Mouse (Mus musculus) kidney, embryonic 15.5 days (tissue): Measurements from ENCODE around the gene Gusb. TPM values are rescaled to one million over a fixed set of nuclear protein-coding genes. Genes with fewer than 3 reads are reported as not detected.

ENCODE experiments used
- ATAC-seq: fragments of 200-750 bp; cut with Nextera tagmentation; replicated peaks from 2 replicates; pipeline ENCODE4 v1.8.0; 2017; ENCODE audit warnings: moderate TSS enrichment; ENCODE audit not compliant: low FRiP score
- H3K27ac ChIP-seq: fragments of 300-500 bp; sonication (generic); 2 replicates; pipeline ENCODE4 v1.5.1; 2015; ENCODE audit warnings: mild to moderate bottlenecking, inconsistent platforms
- H3K27me3 ChIP-seq: fragments of 300-500 bp; sonication (generic); 2 replicates; pipeline ENCODE4 v1.6.1; 2015; ENCODE audit warnings: inconsistent platforms
- H3K36me3 ChIP-seq: fragments of 300-500 bp; sonication (generic); 2 replicates; pipeline ENCODE4 v1.6.1; 2015; ENCODE audit warnings: inconsistent platforms
- H3K4me1 ChIP-seq: fragments of 300-500 bp; sonication (generic); 2 replicates; pipeline ENCODE4 v1.6.1; 2015; ENCODE audit warnings: inconsistent platforms
- H3K4me2 ChIP-seq: fragments of 300-500 bp; sonication (generic); 2 replicates; pipeline ENCODE4 v1.6.1; 2015; ENCODE audit warnings: moderate library complexity, mild to moderate bottlenecking, inconsistent platforms
- H3K4me3 ChIP-seq: fragments of 300-500 bp; sonication (generic); replicated peaks from 2 replicates; pipeline ENCODE4 v1.5.1; 2015; ENCODE audit warnings: mild to moderate bottlenecking, inconsistent platforms
- H3K9ac ChIP-seq: fragments of 300-500 bp; sonication (generic); 2 replicates; pipeline ENCODE4 v1.6.1; 2015; ENCODE audit warnings: mild to moderate bottlenecking, inconsistent platforms
- H3K9me3 ChIP-seq: fragments of 300-500 bp; sonication (generic); replicated peaks from 2 replicates; pipeline ENCODE4 v1.6.1; 2016; ENCODE audit warnings: inconsistent platforms
- WGBS: fragments of 180-500 bp; shearing (Covaris S2); methylation state at CpG from one replicate; pipeline ENCODE4 v1.1.7; 2015; ENCODE audit warnings: mixed read lengths; 5-methylcytosine and 5-hydroxymethylcytosine counted together
- polyA plus RNA-seq: library from polyadenylated mRNA; unstranded; fragments of >200 nt; fragmentation: Nextera tagmentation; extraction: Ambion mirVana; gene quantifications from 2 replicates; pipeline ENCODE4 v1.2.1, GENCODE M21; 2015

Gene Gusb
- polyA plus RNA-seq, 1 experiment from 2014 or later: 55.2 TPM

- no peak overlapping the region for H3K4me2 ChIP-seq
- no peak overlapping the region for H3K9ac ChIP-seq
- H3K4me3 ChIP-seq: no peak overlapping the region
- peaks cover 39% of the 10 kb centered on the region for H3K36me3 ChIP-seq
- no peak overlapping the region for H3K27ac ChIP-seq
- H3K27me3 ChIP-seq: no peaks in the 10 kb centered on the region
- WGBS: 91% methylated on average over 7 of the region's 7 CpGs
- H3K9me3 ChIP-seq: no peaks in the 10 kb centered on the region
- H3K4me1 ChIP-seq: no peaks in the 10 kb centered on the region
- ATAC-seq: no peak
Measured at GRCm38 (mm10) chr5:129994989-129995388, 7.9 kb downstream of the Gusb start.

DNA sequence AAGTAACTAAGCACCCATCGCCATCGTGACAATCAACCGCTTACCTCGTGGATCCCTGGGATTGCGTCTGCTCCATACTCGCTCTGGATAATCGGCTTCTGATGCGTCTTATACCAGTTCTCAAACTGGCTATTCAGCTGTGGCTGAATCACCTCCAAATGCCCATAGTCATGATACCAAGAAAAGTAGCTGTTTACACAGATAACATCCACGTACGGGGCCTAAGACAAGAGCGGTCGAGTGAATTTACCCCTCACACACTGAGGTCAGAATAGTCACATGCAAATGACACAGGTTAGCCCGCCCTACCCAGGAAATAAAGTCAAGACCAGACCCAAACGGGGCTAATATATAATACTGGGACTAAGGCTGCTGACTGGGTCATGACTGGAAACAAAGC is 9.5 kb downstream of the Gusb start:
- Histone ChIP-seq H3K36me3 (peaks cover 46% of the 10 kb centered on the region), H3K9ac (no peak overlapping the region), H3K4me2 (no peak overlapping the region), H3K4me1 (no peaks in the 10 kb centered on the region), H3K9me3 (no peaks in the 10 kb centered on the region), H3K27ac (no peak overlapping the region), H3K4me3 (no peak overlapping the region), H3K27me3 (no peaks in the 10 kb centered on the region)
- no peak for ATAC-seq
- WGBS: 88% methylated on average over 14 of the region's 14 CpGs

DNA sequence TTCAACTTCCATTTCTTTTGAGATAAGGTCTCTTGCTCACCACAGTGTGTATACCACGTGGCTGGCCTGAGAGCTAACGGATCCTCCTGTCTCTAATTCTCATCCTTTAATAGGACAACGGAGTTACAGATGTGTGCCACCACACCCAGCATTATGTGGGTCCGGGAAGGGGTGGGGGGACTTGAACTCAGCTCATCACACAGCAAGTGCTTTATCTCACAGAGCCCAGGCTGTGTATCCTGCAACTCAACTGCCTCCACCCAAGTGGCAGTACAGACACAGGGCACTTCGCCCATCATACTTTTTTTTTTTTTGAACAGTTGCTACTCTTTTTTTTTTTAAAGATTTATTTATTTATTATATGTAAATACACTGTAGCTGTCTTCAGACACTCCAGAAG is 11.0 kb downstream of the Gusb start:
- no peak for ATAC-seq
- WGBS: 94% methylated on average over 5 of the region's 5 CpGs

GRCm38 (mm10) chr5:129989376-129989775 is 13.5 kb downstream of the Gusb start:
- H3K9me3 ChIP-seq: no peaks in the 10 kb centered on the region
- H3K27me3 ChIP-seq: no peaks in the 10 kb centered on the region
- H3K4me3 ChIP-seq: no peak overlapping the region
- H3K36me3 ChIP-seq: peaks cover 30% of the 10 kb centered on the region
- no peak for ATAC-seq
- 64% methylated on average over 13 of the region's 13 CpGs for WGBS
- no peak overlapping the region for H3K27ac ChIP-seq
- H3K4me2 ChIP-seq: no peak overlapping the region
- no peak overlapping the region for H3K9ac ChIP-seq
- H3K4me1 ChIP-seq: no peaks in the 10 kb centered on the region

More for the DNA sequence above, 11.0 kb downstream of the Gusb start:
- Histone ChIP-seq H3K27me3 (no peaks in the 10 kb centered on the region), H3K4me3 (no peak overlapping the region), H3K36me3 (peaks cover 45% of the 10 kb centered on the region), H3K4me2 (no peak overlapping the region), H3K4me1 (no peaks in the 10 kb centered on the region), H3K27ac (no peak overlapping the region), H3K9ac (no peak overlapping the region), H3K9me3 (no peaks in the 10 kb centered on the region)

- no peak for ATAC-seq
- 63% methylated on average over 3 of the region's 3 CpGs for whole genome bisulfite sequencing
- Histone ChIP-seq H3K4me3 (no peak overlapping the region), H3K4me2 (no peak overlapping the region), H3K4me1 (no peaks in the 10 kb centered on the region), H3K27ac (no peak overlapping the region), H3K9me3 (no peaks in the 10 kb centered on the region), H3K36me3 (peaks cover 16% of the 10 kb centered on the region), H3K27me3 (no peaks in the 10 kb centered on the region), H3K9ac (no peak overlapping the region)
Measured at GRCm38 (mm10) chr5:129980216-129980615, 22.6 kb downstream of the Gusb start.

- 85% methylated on average over 5 of the region's 5 CpGs for WGBS
- H3K4me3 ChIP-seq: no peak overlapping the region
- no peaks in the 10 kb centered on the region for H3K9me3 ChIP-seq
- H3K27me3 ChIP-seq: no peaks in the 10 kb centered on the region
- H3K9ac ChIP-seq: no peak overlapping the region
- no peak for ATAC-seq
- H3K27ac ChIP-seq: no peak overlapping the region
- H3K4me1 ChIP-seq: no peaks in the 10 kb centered on the region
- H3K4me2 ChIP-seq: no peak overlapping the region
- peaks cover 15% of the 10 kb centered on the region for H3K36me3 ChIP-seq
Measured at GRCm38 (mm10) chr5:129978608-129979007, 24.2 kb downstream of the Gusb start.

GRCm38 (mm10) chr5:129977768-129978167 is 25.1 kb downstream of the Gusb start:
- ATAC-seq: no peak
- no peak overlapping the region for H3K27ac ChIP-seq
- WGBS: 72% methylated on average over 4 of the region's 4 CpGs
- H3K4me3 ChIP-seq: no peak overlapping the region
- H3K9ac ChIP-seq: no peak overlapping the region
- no peaks in the 10 kb centered on the region for H3K9me3 ChIP-seq
- peaks cover 7% of the 10 kb centered on the region for H3K36me3 ChIP-seq
- no peaks in the 10 kb centered on the region for H3K27me3 ChIP-seq
- H3K4me2 ChIP-seq: no peak overlapping the region
- no peaks in the 10 kb centered on the region for H3K4me1 ChIP-seq

DNA sequence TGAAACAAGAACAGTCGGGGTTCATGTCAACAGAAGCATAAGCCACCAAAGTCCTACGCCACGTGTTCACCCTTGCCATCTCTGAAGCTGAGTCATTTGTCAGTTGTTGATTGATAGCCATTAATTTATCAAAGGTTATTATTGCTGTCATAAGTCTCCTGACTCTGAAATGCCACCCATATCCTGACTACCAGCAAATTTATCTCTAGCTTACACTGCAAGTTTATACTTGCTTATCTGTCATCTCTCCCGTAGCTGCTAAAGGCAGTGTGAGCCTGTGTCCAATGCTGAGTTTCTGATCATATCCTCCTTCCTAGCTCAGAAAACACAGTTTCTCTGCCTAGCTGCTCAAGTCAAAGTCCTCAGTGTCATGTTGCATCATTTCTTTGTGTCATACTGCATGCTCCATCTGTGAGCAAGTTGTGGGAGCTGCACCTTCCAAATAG is 28.0 kb downstream of the Gusb start:
- WGBS: 82% methylated on average over 4 of the region's 4 CpGs
- Histone ChIP-seq H3K36me3 (peaks cover 19% of the 10 kb centered on the region), H3K27ac (no peak overlapping the region), H3K27me3 (no peaks in the 10 kb centered on the region), H3K9ac (no peak overlapping the region), H3K9me3 (no peaks in the 10 kb centered on the region), H3K4me3 (no peak overlapping the region), H3K4me2 (no peak overlapping the region), H3K4me1 (no peaks in the 10 kb centered on the region)
- no peak; the same call in 1 of the 2 replicates for ATAC-seq

DNA sequence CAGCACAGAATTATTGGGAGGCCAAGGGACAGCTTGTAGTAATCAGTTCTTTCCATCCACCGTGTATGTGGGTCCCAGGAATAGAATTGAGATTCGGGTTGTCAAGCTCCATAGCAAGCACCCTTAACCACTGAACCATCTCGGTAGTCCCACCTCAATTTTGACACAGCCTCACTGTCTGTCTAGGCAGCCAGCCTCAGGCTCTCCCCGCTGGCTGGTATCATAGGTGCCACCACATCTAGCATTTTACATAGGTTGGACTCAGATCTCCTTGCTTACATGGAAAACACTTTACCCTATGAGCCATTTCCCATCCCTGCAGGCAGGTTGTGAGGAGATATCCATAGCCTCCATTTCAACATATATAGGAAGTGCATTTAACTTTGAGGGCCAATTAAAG is 28.5 kb downstream of the Gusb start:
- Histone ChIP-seq H3K36me3 (peaks cover 19% of the 10 kb centered on the region), H3K9me3 (no peaks in the 10 kb centered on the region), H3K4me3 (no peak overlapping the region), H3K27me3 (no peaks in the 10 kb centered on the region), H3K9ac (no peak overlapping the region), H3K4me1 (no peaks in the 10 kb centered on the region), H3K27ac (no peak overlapping the region), H3K4me2 (no peak overlapping the region)
- no peak for ATAC-seq
- 90% methylated on average over 4 of the region's 4 CpGs for WGBS

GRCm38 (mm10) chr5:129971491-129971890 is 31.4 kb downstream of the Gusb start:
- H3K4me1 ChIP-seq: no peaks in the 10 kb centered on the region
- no peaks in the 10 kb centered on the region for H3K27me3 ChIP-seq
- peaks cover 19% of the 10 kb centered on the region for H3K36me3 ChIP-seq
- ATAC-seq: no peak
- WGBS: 79% methylated on average over 4 of the region's 4 CpGs
- H3K4me3 ChIP-seq: no peak overlapping the region
- H3K9ac ChIP-seq: no peak overlapping the region
- no peaks in the 10 kb centered on the region for H3K9me3 ChIP-seq
- no peak overlapping the region for H3K4me2 ChIP-seq
- H3K27ac ChIP-seq: peak overlapping the region; percentile 32; the same call in 1 of the 2 replicates

GRCm38 (mm10) chr5:129968417-129968816 is 34.4 kb downstream of the Gusb start:
- Histone ChIP-seq H3K27ac (no peak overlapping the region), H3K9ac (no peak overlapping the region), H3K4me3 (no peak overlapping the region), H3K27me3 (no peaks in the 10 kb centered on the region), H3K36me3 (peaks cover 12% of the 10 kb centered on the region; the same call in 1 of the 2 replicates), H3K9me3 (no peaks in the 10 kb centered on the region), H3K4me2 (no peak overlapping the region), H3K4me1 (no peaks in the 10 kb centered on the region)
- WGBS: 82% methylated on average over 7 of the region's 7 CpGs
- no peak for ATAC-seq

GRCm38 (mm10) chr5:129966448-129966847 is 36.4 kb downstream of the Gusb start:
- H3K27me3 ChIP-seq: no peaks in the 10 kb centered on the region
- H3K4me2 ChIP-seq: no peak overlapping the region
- 87% methylated on average over 3 of the region's 3 CpGs for WGBS
- H3K4me3 ChIP-seq: no peak overlapping the region
- H3K9me3 ChIP-seq: no peaks in the 10 kb centered on the region
- H3K4me1 ChIP-seq: no peaks in the 10 kb centered on the region
- H3K9ac ChIP-seq: no peak overlapping the region
- no peak overlapping the region for H3K27ac ChIP-seq
- ATAC-seq: no peak
- H3K36me3 ChIP-seq: peaks cover 1% of the 10 kb centered on the region; the same call in 1 of the 2 replicates

- whole genome bisulfite sequencing: 76% methylated on average over 4 of the region's 4 CpGs
- no peak overlapping the region for H3K9ac ChIP-seq
- no peaks in the 10 kb centered on the region for H3K4me1 ChIP-seq
- H3K27me3 ChIP-seq: no peaks in the 10 kb centered on the region
- H3K4me3 ChIP-seq: no peak overlapping the region
- H3K4me2 ChIP-seq: no peak overlapping the region
- ATAC-seq: no peak
- H3K9me3 ChIP-seq: no peaks in the 10 kb centered on the region
- H3K27ac ChIP-seq: no peak overlapping the region
- no peaks in the 10 kb centered on the region for H3K36me3 ChIP-seq
Measured at GRCm38 (mm10) chr5:129963224-129963623, 39.6 kb downstream of the Gusb start.
